Mouse (Mus musculus): ENCODE data around the gene Serpina3n. TPM values are rescaled to one million over a fixed set of nuclear protein-coding genes. Genes with fewer than 3 reads are reported as not detected.

Gene Serpina3n
- polyA plus RNA-seq, 1 experiment from 2014 or later = 0.20 TPM

DNA sequence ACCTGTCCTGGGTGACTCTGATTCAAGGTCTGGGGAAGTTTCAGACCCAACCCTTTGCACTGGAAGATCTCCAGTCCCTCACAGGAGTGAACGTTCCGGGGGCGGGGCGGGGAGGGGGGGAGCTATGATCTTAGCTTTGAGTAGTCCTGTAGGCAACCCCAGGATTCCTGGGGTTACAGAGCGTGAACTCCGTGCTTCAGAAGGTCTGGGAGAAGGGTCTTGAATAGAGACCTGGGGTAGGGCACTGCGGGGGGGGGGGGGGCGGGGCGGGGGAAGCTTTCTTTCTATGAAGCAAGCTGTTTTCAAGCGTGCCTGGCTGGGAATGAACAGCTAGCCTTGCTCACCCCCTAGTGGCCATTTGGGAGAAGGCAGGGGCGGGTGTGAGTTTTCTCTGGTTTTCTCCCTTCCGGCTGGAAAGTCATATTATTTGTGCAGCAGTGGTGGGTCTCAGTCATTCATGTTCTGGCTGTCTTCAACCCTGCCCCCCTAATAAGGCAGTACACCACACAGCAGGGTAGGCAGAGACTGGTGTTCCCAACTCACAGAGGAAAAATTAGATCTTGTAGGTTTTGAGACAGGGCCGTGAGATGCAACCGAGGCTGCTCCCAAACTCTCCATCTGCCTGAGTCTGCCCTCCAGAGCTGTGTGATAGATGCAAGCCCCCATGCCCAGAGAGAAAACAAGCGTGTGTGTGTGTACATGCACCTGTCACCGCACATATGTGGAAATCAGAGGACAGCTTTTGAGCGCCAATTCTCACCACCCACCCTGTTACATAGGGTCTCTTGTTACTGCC, 12.0 kb downstream of the Serpina3n start:
- H3K4me1 ChIP-seq (replicated peaks; ENCODE audit: insufficient read depth, low read length) = no peaks in the 10 kb centered on the region
- peak overlapping the region; percentile 47 for H3K4me2 ChIP-seq (ENCODE audit: low read length)
- 16% methylated on average over 17 of the region's 17 CpGs for WGBS
- H3K36me3 ChIP-seq (ENCODE audit: insufficient read depth, low read length) = no peaks in the 10 kb centered on the region
- TF ChIP-seq CTCF (IDR thresholded peaks at IDR 0.05; ENCODE audit: low read depth) = peak; percentile 81
- H3K9me3 ChIP-seq (replicated peaks; ENCODE audit: low read length) = no peaks in the 10 kb centered on the region
- no peak overlapping the region for H3K9ac ChIP-seq (ENCODE audit: low read depth, low read length)
- no peak overlapping the region for H3K27ac ChIP-seq
- DNase-seq (ENCODE audit: low spot score) (peak; percentile 87), ATAC-seq (replicated peaks; ENCODE audit: low FRiP score, low read depth) (peak; percentile 68)
- no peak overlapping the region for H3K4me3 ChIP-seq (replicated peaks; ENCODE audit: low read depth, low read length)
- no peaks in the 10 kb centered on the region for H3K27me3 ChIP-seq (ENCODE audit: insufficient read depth, low read length)

DNA sequence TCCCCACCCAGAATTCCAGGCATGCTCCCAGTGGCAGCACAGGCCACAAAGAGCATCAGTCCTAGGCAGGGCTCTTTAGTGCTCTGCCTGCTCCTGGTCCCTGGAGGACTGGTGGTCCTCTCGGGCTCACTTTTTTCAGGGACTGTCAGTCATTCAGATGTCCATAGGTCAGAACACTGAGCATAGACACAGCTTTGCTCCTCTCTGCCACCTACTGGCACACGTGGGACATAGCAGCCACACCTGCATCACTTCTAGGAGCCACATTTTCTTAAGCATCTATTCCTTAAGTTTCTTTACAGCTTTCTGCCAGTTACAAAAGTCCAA, 12.6 kb downstream of the Serpina3n start:
- WGBS = 3% methylated on average over 2 of the region's 2 CpGs
- Histone ChIP-seq H3K4me1 (replicated peaks; ENCODE audit: insufficient read depth, low read length) (no peaks in the 10 kb centered on the region), H3K4me3 (replicated peaks; ENCODE audit: low read depth, low read length) (no peak overlapping the region), H3K4me2 (ENCODE audit: low read length) (no peak overlapping the region), H3K27me3 (ENCODE audit: insufficient read depth, low read length) (no peaks in the 10 kb centered on the region), H3K27ac (no peak overlapping the region), H3K9me3 (replicated peaks; ENCODE audit: low read length) (no peaks in the 10 kb centered on the region), H3K36me3 (ENCODE audit: insufficient read depth, low read length) (no peaks in the 10 kb centered on the region), H3K9ac (ENCODE audit: low read depth, low read length) (no peak overlapping the region)
- ATAC-seq (replicated peaks; ENCODE audit: low FRiP score, low read depth) = no peak
- peak; percentile 71 for TF ChIP-seq CTCF (IDR thresholded peaks at IDR 0.05; ENCODE audit: low read depth)
- no peak for DNase-seq (ENCODE audit: low spot score)

DNA sequence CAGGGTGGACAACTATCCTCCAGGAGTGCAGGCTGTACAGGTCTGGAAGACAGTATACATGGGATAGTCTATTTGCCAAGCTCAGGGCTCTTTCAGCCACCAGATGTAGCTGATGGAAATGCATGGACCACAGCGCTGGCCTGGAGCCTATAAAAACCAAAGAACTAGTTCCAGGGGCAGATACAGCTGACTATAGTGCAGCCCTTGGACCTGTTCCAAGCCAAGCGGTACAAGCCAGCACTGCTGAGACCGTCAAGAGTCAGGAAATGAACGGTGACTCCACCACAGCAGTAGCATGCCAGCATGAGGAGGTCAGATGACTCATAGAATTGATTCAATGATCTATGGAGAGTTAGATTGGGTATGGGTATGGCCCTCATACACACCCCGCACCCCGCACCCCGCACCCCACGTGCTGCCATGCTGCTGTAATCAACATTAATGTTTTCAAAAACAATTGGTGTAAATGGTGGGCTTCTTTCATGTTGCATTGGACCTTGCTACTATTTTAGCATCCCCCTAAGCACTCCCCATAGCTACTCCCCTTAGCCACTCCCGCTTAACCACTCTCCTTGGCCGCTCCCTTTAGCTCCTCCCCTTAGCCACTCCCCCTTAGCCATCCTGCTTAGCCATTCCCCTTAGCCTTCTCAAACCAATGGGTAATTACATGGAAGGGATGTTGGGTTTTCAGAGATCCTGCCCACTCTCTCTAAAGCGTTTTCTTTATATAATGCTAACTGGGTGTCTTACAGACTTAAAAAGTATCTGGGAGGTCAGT, 16.3 kb downstream of the Serpina3n start:
- no peak overlapping the region for H3K27ac ChIP-seq
- 55% methylated on average over 11 of the region's 11 CpGs for WGBS
- TF ChIP-seq CTCF (IDR thresholded peaks at IDR 0.05; ENCODE audit: low read depth) = no peak
- no peak overlapping the region for H3K4me2 ChIP-seq (ENCODE audit: low read length)
- no peaks in the 10 kb centered on the region for H3K36me3 ChIP-seq (ENCODE audit: insufficient read depth, low read length)
- no peaks in the 10 kb centered on the region for H3K4me1 ChIP-seq (replicated peaks; ENCODE audit: insufficient read depth, low read length)
- no peaks in the 10 kb centered on the region for H3K9me3 ChIP-seq (replicated peaks; ENCODE audit: low read length)
- ATAC-seq (replicated peaks; ENCODE audit: low FRiP score, low read depth) = 0 out of 2 replicates have a peak, but pooled peaks have one; percentile 27
- DNase-seq (ENCODE audit: low spot score) = peak; percentile 36
- H3K27me3 ChIP-seq (ENCODE audit: insufficient read depth, low read length) = no peaks in the 10 kb centered on the region
- no peak overlapping the region for H3K9ac ChIP-seq (ENCODE audit: low read depth, low read length)
- H3K4me3 ChIP-seq (replicated peaks; ENCODE audit: low read depth, low read length) = no peak overlapping the region

DNA sequence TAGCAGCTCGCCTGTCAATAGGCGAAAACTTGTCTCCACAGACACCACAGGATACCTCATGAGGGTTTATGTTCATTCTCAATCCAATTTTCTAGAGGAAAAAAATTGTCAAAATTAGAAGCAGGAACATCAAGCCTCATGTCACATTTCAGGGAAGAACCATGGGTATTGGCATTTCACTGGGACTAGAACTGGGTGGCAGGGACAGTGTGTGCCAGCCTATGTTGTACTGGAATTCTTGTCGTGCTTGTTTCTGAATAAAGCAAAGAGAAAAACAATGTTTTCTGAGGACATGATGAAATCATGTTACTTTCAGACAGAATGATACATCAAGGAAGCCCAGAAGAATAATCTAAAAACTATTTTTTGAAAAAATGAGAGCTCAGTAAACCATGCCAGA, 19.1 kb downstream of the Serpina3n start:
- H3K4me1 ChIP-seq (replicated peaks; ENCODE audit: insufficient read depth, low read length) = no peaks in the 10 kb centered on the region
- no peak for TF ChIP-seq CTCF (IDR thresholded peaks at IDR 0.05; ENCODE audit: low read depth)
- no peak for DNase-seq (ENCODE audit: low spot score)
- WGBS = 85% methylated on average over 3 of the region's 3 CpGs
- no peaks in the 10 kb centered on the region for H3K9me3 ChIP-seq (replicated peaks; ENCODE audit: low read length)
- H3K9ac ChIP-seq (ENCODE audit: low read depth, low read length) = no peak overlapping the region
- H3K4me2 ChIP-seq (ENCODE audit: low read length) = no peak overlapping the region
- H3K4me3 ChIP-seq (replicated peaks; ENCODE audit: low read depth, low read length) = no peak overlapping the region
- no peaks in the 10 kb centered on the region for H3K27me3 ChIP-seq (ENCODE audit: insufficient read depth, low read length)
- no peak overlapping the region for H3K27ac ChIP-seq
- ATAC-seq (replicated peaks; ENCODE audit: low FRiP score, low read depth) = no peak
- no peaks in the 10 kb centered on the region for H3K36me3 ChIP-seq (ENCODE audit: insufficient read depth, low read length)

DNA sequence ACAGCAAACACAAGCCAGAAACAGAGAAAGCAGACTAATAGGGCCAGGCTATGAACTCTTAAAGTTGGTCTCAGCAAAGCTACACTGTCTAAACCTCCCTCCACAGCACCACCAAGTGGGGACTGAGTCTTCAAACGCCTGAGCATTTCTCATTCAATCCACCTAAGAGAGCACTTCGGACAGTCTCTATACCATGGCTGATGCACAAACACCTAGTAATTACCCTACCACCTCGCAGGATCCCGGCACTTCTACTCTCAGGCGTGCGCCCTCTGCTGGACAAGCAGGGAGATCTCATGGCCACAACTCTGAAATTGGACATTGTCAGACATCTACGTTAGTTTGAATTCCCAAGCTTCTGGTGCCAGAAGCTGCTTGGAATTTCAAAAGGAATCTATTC, 20.4 kb downstream of the Serpina3n start:
- Histone ChIP-seq H3K4me1 (replicated peaks; ENCODE audit: insufficient read depth, low read length) (no peaks in the 10 kb centered on the region), H3K36me3 (ENCODE audit: insufficient read depth, low read length) (no peaks in the 10 kb centered on the region), H3K9ac (ENCODE audit: low read depth, low read length) (no peak overlapping the region), H3K27me3 (ENCODE audit: insufficient read depth, low read length) (no peaks in the 10 kb centered on the region), H3K4me3 (replicated peaks; ENCODE audit: low read depth, low read length) (no peak overlapping the region), H3K4me2 (ENCODE audit: low read length) (no peak overlapping the region), H3K9me3 (replicated peaks; ENCODE audit: low read length) (no peaks in the 10 kb centered on the region), H3K27ac (no peak overlapping the region)
- TF ChIP-seq CTCF (IDR thresholded peaks at IDR 0.05; ENCODE audit: low read depth) = peak; percentile 81
- peak; percentile 49; the same call in 1 of the 2 replicates for ATAC-seq (replicated peaks; ENCODE audit: low FRiP score, low read depth)
- 4% methylated on average over 7 of the region's 7 CpGs for WGBS
- peak; percentile 79 for DNase-seq (ENCODE audit: low spot score)

DNA sequence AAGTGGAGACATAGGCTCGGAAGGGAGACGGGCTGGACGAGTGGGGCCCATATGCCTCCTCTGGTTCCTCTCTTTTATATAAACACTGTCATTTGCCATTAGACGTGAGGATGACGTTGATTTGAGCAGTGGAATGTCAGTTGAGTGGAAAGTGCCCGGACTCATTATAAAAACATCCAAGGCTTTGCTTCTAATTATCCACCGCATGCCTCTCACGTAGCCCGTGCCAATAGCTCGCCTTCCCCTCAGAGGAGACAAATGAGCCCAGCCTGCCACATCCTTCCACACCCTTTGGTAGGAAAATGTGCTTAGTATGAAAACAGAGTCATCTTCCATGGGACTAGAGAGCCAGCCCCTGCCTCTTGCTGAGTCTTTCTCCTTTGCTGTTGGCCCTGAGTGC, 24.8 kb downstream of the Serpina3n start:
- H3K4me3 ChIP-seq (replicated peaks; ENCODE audit: low read depth, low read length) = no peak overlapping the region

More for the DNA sequence above, 24.8 kb downstream of the Serpina3n start:
- ATAC-seq (replicated peaks; ENCODE audit: low FRiP score, low read depth) (no peak), DNase-seq (ENCODE audit: low spot score) (no peak)
- Histone ChIP-seq H3K4me2 (ENCODE audit: low read length) (no peak overlapping the region), H3K27me3 (ENCODE audit: insufficient read depth, low read length) (no peaks in the 10 kb centered on the region), H3K27ac (no peak overlapping the region), H3K4me1 (replicated peaks; ENCODE audit: insufficient read depth, low read length) (no peaks in the 10 kb centered on the region), H3K36me3 (ENCODE audit: insufficient read depth, low read length) (no peaks in the 10 kb centered on the region), H3K9ac (ENCODE audit: low read depth, low read length) (no peak overlapping the region), H3K9me3 (replicated peaks; ENCODE audit: low read length) (no peaks in the 10 kb centered on the region)
- WGBS = 69% methylated on average over 10 of the region's 10 CpGs
- TF ChIP-seq CTCF (IDR thresholded peaks at IDR 0.05; ENCODE audit: low read depth) = no peak
